Mouse (Mus musculus): ENCODE results near the gene Slc35e2.
"Not testable (repeated sequence)": the region's sequence is repeated elsewhere in the genome, so short reads cannot be mapped to it uniquely, and the experiment has no call there.

Slc35e2 gene

GRCm38 (mm10) chr4:155669598-155670075 lies 68.4 kb downstream of the Slc35e2 start:
- in situ Hi-C loops (cut with MboI, MseI) = no loop called here

DNA sequence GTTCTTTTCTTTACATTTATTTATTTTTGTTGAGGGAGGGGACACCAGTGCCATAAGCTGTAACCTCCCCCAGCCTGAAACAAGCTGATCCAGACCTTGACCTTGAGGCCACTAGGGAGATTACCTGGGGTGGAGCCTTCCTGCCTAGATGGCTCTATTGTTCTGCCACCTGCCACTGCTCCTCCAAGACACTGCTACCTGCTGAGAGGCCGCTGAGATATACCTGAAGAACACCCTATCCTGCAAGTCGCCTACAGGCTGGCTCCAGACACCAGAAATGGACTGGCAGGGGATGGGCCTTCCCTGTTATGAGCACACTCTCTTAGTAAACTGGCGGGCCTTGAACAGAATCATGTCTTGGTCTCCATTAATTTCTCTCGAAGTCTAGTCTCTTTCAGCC lies 69.0 kb downstream of the Slc35e2 start:
- in situ Hi-C loops (cut with MboI, MseI) = not testable (repeated sequence)

DNA sequence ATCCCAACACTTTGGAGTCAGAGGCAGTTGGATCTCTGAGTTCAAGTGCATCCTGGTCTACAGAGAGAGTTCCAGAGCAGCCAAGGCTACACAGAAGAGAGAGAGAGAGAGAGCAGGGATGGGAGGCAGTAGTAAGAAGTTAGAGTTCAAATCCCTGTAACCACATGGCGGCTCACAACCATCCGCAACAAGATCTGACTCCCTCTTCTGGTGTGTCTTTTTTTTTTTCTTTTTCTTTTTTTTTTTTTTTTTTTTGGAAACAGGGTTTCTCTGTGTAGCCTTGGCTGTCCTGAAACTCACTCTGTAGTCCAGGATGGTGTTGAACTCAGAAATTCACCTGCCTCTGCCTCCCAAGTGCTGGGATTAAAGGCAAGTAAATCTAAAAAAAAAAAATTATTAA lies 70.9 kb downstream of the Slc35e2 start:
- in situ Hi-C loops (cut with MboI, MseI) = no loop called here

Data from regulatory T cell (primary cell).